Mouse (Mus musculus) hindbrain, embryonic 14.5 days (tissue): ENCODE measurements around the gene Ubxn4. TPM values are rescaled to one million over a fixed set of nuclear protein-coding genes. Genes with fewer than 3 reads are reported as not detected.
A peak's percentile ranks its signal among the peaks of the same experiment; 100 is the strongest.

Source experiments
- ATAC-seq: fragments of 200-750 bp; cut with Nextera tagmentation; 2 replicates; pipeline ENCODE4 v1.8.0; 2017; ENCODE audit warnings: moderate number of reproducible peaks, mild to moderate bottlenecking, moderate TSS enrichment, moderate library complexity; ENCODE audit not compliant: low FRiP score
- DNase-seq: peaks from one replicate; pipeline ENCODE4 v3.0.0-alpha.2; 2015; ENCODE audit warnings: low spot score
- H3K27ac ChIP-seq: fragments of 300-500 bp; sonication (generic); 2 replicates; pipeline ENCODE4 v1.5.1; 2014; ENCODE audit warnings: mild to moderate bottlenecking, moderate library complexity
- H3K27me3 ChIP-seq: fragments of 300-500 bp; sonication (generic); 2 replicates; pipeline ENCODE4 v1.6.1; 2014; ENCODE audit warnings: mild to moderate bottlenecking, low read length, mixed read lengths; ENCODE audit not compliant: control insufficient read depth, insufficient read depth
- H3K36me3 ChIP-seq: fragments of 300-500 bp; sonication (generic); replicated peaks from 2 replicates; pipeline ENCODE4 v1.6.1; 2014; ENCODE audit not compliant: control insufficient read depth, insufficient read depth
- H3K4me1 ChIP-seq: fragments of 300-500 bp; sonication (generic); replicated peaks from 2 replicates; pipeline ENCODE4 v1.6.1; 2014; ENCODE audit warnings: antibody characterized with exemption, low read length, mixed read lengths; ENCODE audit not compliant: control insufficient read depth, insufficient read depth
- H3K4me2 ChIP-seq: fragments of 300-500 bp; sonication (generic); replicated peaks from 2 replicates; pipeline ENCODE4 v1.6.1; 2014; ENCODE audit warnings: mild to moderate bottlenecking, moderate library complexity
- H3K4me3 ChIP-seq: fragments of 300-500 bp; sonication (generic); replicated peaks from 2 replicates; pipeline ENCODE4 v1.5.1; 2014; ENCODE audit warnings: mild to moderate bottlenecking, low read length
- H3K9ac ChIP-seq: fragments of 300-500 bp; sonication (generic); 2 replicates; pipeline ENCODE4 v1.6.1; 2014
- H3K9me3 ChIP-seq: fragments of 300-500 bp; sonication (generic); 2 replicates; pipeline ENCODE4 v1.6.1; 2016; ENCODE audit warnings: low read length; ENCODE audit not compliant: control insufficient read depth
- WGBS: fragments of 180-500 bp; shearing (Covaris S2); extraction: QIAGEN DNeasy Blood & Tissue Kit; methylation state at CpG from one replicate; pipeline ENCODE4 v1.1.7; 2014; 5-methylcytosine and 5-hydroxymethylcytosine counted together
- microRNA counts: library from miRNA; unstranded; fragments of <30 nt; microRNA quantifications from one replicate; lab custom pipeline; 2016
- microRNA-seq: library from miRNA; unstranded; fragments of <30 nt; microRNA quantifications from one replicate; pipeline ENCODE4, GENCODE M21; 2016
- polyA plus RNA-seq: library from polyadenylated mRNA; unstranded; fragments of >200 nt; fragmentation: Nextera tagmentation; extraction: Ambion mirVana; gene quantifications from 2 replicates; pipeline ENCODE4 v1.2.1, GENCODE M21; 2014

The Ubxn4 gene
- polyA plus RNA-seq, 1 experiment from 2014 or later: 73.3 TPM

GRCm38 (mm10) chr1:128328218-128328617 is 84.5 kb downstream of the Ubxn4 start, which contains the start of gene Lct:
Lct (minus strand) TSS chr1:128328318.
- DNase-seq (no peak), ATAC-seq (no peak)
- H3K36me3 ChIP-seq: peaks cover 25% of the 10 kb centered on the region
- no peak within 1 kb of the TSS for H3K27ac ChIP-seq
- no peaks in the 10 kb centered on the region for H3K9me3 ChIP-seq
- H3K4me1 ChIP-seq: no peaks in the 10 kb centered on the region
- no peak within 1 kb of the TSS for H3K4me2 ChIP-seq
- 74% methylated on average over 3 of the region's 3 CpGs for WGBS
- no peak within 1 kb of the TSS for H3K9ac ChIP-seq
- H3K27me3 ChIP-seq: no peaks in the 10 kb centered on the region
- H3K4me3 ChIP-seq: no peak within 1 kb of the TSS

MicroRNAs encoded within 50 kb of the gene (microRNA counts, 519-probe panel; counts per million panel counts)
- microRNA mmu-miR-128 (lab: Ali Mortazavi, UCI): 5,865 counts per million, percentile 75 among the panel's probes with 10 or more counts

Small RNAs within 50 kb of the gene (microRNA-seq; reads per million reads assigned to microRNA genes)
- 2,045 reads per million, percentile 82 among the genes with 10 or more reads in this experiment for gene Mir128-1

Other genes with a start within 250 kb of the Ubxn4 start
- 3.6 and 5.0 TPM in 2 replicates for gene Zranb3, start 140.9 kb upstream of the Ubxn4 start, polyA plus RNA-seq
- 87.3 and 87.7 TPM in 2 replicates for gene R3hdm1, start 140.7 kb upstream of the Ubxn4 start, polyA plus RNA-seq
- gene Lct, start 84.4 kb downstream of the Ubxn4 start, polyA plus RNA-seq: 0.17 and 0.33 TPM in 2 replicates
- 64.6 and 82.8 TPM in 2 replicates for gene Mcm6, start 115.7 kb downstream of the Ubxn4 start, polyA plus RNA-seq
- gene Dars, start 173.4 kb downstream of the Ubxn4 start, polyA plus RNA-seq: 97.3 and 98.7 TPM in 2 replicates